Mouse (Mus musculus) kidney, adult 11 months (tissue): ENCODE measurements around the gene Pcbp3.

Experiments
- DNase-seq: peaks from one replicate; pipeline ENCODE4 v3.0.0; 2022

Pcbp3 gene

DNA sequence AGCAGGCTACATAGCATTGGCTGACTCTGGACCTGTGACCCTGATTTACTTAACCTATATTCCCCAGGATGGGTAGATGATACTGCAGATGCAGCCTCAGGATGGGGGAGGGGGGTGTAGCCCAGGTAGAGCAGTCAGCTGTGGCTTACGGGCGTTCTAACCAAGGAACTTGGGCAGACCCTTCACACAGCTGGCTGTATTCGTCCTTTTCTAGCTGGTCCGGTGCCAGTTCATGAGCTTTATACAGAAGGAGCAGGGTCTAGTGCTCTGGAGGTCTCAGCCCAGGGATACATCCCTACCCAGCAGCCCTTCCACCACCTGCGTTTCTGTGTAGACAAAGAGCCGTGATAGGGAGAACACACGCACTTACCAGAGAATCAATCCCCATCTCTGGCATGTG, 234.4 kb downstream of the Pcbp3 start:
- DNase-seq: no peak

DNA sequence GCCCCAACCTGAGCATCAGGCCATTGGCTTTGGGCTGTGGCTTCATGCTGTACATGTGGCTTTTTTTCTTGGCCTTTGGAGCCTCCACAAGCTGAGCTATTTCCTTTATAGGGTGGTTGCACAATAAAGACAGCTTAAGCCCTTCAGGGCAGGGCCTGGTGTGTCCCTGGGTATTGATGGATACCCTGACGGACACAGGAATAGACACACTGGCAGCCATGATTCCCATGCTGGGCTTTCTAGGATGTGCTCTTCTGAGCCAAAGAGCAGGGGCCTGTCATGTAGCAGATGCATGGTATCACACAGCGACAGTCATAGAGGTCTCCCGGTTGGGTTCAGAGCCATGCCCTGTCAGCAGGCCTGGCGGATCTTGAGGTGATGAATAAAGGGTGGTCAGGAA, 234.8 kb downstream of the Pcbp3 start:
- DNase-seq: no peak

DNA sequence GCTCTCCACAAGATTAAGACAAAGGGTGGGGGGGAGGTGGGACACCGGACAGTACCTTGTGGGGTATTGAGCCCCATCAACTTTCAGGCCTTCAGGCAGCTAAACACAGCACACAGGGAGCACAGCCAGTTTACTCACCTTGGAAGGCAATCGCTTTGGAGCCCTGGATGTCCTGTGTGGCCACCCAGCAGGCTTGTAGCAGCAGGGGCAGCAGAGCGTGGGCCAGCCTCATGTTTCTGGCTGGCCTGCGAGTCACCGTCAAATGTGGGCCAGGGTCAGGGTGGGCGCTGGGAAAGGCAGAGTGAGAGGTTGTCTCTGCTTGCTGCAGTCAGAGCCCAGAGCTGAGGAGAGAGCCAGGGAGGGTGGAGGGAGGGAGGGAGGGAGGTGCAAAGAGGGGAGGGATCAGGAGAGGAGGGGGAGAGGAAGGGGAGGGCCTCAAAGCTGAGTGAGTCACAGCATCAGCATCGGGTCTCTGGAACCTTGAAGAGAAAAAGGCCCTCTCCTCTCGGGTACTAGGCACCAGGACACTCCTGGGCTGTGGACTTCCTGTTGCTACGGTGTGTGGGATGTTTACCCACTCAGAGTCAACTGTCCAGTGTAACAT, 235.9 kb downstream of the Pcbp3 start, which contains the start of gene Col6a1:
Gene Col6a1, minus strand, starts transcription at position 487 of the 604 bp plus-strand sequence.
- DNase-seq: no peak

DNA sequence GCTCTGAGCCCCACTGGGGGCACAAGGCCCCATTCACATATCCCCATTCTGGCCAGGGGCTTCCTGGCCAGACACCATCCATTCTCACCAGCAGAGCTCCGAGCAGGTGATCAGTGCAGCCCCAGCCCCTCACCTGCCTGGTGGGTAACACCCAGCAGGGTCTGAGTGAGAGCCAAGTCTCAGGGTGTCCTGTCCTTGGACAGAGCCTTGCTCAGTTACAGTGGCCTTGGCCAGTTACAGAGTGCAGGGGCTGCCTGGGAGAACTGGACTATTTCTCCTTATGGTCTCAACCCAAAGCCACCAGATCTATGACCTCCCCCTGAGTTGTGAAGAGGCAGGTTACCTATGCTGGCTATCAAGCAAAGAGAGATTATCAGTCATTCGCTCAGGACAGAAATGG, 236.6 kb downstream of the Pcbp3 start:
- no peak for DNase-seq

DNA sequence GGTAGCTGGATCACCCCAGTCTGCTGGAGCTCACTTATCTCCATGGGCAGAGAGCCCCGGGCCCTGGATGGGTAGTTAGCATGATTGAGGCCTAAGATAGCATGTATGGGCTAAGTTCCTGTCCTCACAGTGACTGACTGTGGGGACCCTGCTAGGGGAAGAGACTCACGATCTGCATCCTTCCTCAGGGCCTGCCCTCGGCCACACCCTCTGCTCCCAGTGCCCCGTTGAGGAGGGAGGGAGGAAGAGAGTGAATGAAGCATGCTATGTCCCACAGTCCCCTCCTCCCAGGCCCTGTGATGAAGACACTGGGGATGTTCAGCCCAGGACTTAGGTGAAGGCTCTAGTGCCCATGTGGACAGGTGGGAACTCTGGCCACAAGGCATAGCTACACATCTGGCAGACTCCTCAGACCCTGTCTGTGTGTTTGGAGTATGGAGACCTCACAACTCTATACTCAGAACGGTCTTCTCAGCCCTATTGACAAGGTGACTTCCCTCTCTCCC, 237.4 kb downstream of the Pcbp3 start:
- peak; percentile 0 for DNase-seq

DNA sequence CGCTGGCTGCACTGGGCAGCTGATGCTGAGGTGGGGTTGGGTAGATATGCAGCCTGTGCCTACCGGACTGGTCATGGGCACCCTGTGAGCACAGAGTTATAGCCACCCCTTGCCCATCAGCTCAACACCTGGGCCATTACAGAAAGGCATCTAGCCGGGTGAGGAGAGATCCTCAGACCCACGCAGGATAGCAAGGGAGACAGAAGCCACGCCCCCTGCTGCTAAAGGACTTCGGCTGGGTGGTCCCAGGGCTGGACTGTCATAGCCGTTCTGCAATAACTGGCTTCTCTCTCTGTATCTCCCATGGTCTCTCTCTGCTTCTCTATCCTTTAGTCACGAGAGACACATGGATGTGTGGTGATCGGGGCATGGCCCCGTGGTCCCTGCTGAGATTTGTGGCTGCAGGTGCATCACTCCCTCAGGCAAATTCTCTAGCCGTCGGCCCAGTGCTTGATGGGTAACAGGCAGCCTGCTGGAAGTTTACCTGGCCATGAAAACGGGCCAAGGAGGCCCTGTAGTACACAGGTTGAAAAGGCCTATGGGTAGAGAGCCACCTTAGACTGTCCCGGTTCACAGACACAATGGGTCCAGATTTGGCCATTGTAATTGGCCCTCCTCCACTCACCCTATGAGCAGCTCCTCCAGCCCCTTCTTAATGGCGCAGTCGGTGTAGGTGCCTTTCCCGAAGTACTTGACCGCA, 238.8 kb downstream of the Pcbp3 start:
- no peak for DNase-seq

DNA sequence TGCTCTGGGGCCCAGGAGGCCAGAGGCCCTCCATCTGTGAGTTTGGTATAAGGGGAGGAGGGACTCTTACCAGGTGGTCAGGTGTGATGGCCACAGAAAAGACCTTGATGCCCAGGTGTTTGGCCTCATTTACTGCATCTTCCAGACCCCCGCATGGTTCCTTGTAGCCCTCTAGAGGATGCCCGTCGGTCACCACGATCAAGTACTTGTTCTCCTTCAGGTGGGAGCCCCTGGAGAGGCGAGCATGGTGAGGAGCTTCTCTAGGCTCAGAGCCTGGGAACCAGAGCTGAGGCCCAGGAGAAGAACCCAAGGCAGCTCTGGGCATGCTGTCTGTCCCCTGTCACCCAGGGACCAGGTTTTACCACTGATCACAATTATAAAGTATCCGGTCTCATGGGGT, 239.9 kb downstream of the Pcbp3 start:
- DNase-seq: no peak

DNA sequence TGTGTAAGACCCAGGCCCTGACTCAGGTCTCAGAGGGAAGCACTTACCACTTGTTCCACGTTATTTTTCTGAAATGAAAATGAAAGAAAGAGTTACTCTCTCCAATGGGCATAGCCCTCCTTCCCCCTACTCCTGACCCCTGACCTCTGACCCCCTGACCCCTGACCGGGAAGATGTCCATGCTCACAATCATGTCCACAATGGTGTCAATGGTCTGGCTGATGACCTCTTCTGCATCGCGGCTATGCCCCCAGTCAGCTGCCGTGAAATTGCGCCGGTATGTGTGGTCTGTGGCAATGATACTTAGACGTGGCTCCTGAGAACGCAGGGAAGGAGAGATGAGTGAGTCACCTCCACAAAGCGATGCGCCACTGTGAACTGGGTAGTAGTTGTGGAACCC, 240.5 kb downstream of the Pcbp3 start:
- DNase-seq: no peak

DNA sequence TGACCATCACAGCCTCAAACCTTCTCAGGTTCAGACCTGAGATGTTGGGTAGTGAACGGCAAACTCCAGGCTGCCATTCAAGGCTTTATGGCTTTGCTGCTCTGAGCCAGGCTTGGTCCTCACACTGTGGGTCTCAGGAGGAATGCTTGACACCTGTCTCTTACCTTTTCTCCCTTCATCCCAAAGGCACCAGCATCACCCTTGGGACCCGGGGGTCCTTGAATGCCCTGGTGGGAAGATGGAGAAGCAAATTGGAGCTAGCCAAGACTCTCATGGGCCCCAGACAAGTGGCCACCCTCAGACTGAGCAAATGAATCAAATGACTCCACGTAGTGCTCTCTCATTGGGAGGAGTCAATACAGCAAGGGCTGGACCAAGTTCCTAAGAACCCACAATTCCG, 244.1 kb downstream of the Pcbp3 start:
- DNase-seq: no peak

DNA sequence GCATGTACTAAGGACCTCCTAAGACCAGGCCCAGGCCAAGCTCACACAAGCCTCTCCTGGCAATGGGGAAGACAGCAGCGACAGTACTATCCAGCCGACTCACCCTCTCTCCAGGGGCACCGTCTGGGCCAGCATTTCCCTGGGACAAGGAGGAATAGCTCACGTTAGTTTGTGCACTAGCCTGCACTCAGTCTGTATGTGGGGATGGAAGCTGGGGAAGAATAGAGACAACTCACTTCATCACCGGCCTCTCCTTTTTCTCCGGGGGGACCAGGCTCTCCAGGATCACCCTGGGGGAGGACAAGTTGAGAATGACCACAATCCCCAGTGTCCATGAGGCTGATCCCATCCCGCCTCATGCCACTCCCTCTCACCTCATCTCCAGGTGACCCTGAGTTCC, 244.7 kb downstream of the Pcbp3 start:
- no peak for DNase-seq

DNA sequence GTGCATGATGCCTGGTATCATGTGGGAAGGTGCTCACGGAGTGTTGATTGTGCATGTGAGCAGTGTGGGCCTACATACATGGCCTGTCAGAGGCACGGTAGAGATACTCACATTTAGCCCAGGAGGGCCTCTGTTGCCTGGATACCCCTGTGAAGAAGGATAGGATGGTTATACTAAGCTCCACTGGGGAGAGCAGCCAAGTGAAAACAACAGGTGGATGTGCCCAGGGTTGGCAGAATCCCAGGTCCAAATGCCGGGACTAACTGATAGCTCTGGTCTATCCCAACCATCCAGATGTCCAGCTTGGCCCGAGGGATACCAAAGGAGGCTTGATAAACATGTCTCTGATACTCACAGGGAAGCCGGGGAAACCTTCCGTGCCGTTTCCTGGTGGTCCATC, 247.4 kb downstream of the Pcbp3 start:
- DNase-seq: no peak

DNA sequence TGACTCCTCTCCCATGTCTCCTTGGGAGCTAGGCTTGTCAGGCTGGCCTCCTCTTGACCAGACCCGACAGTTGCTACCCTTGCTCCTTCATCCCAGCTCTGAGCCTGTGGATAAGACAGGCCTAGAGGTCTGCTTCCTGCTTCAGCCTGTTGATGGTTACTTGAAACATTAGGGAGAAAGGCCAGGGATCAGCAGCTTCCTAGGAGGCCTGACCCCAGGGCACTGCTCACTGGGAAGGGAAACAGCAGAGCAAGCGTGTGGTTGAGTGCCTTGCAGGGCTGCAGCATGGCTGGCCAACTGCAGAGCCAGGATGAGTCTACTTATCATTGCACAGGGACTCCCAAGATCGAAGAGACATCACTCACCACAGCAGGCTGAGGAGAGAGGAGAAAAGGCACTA, 249.2 kb downstream of the Pcbp3 start:
- peak; percentile 24 for DNase-seq
